Mouse (Mus musculus) myocyte (in vitro differentiated cells): Measurements from ENCODE around the gene Ank2. TPM values are rescaled to one million over a fixed set of nuclear protein-coding genes. Genes with fewer than 3 reads are reported as not detected.

Experiments used
- H3K27me3 ChIP-seq: one replicate; pipeline ENCODE4 v1.6.1; 2011; ENCODE audit not compliant: control insufficient read depth, insufficient read depth, insufficient read length
- H3K36me3 ChIP-seq: one replicate; pipeline ENCODE4 v1.6.1; 2011; ENCODE audit not compliant: control insufficient read depth, insufficient read depth
- H3K4me2 ChIP-seq: one replicate; pipeline ENCODE4 v1.6.1; 2011; ENCODE audit warnings: low read depth, control low read depth
- H3K4me3 ChIP-seq: one replicate; pipeline ENCODE4 v1.5.1; 2011; ENCODE audit warnings: mild to moderate bottlenecking, control low read depth, moderate library complexity
- H3K79me2 ChIP-seq: one replicate; pipeline ENCODE4 v1.6.1; 2011; ENCODE audit not compliant: control insufficient read depth, insufficient read depth
- H3ac ChIP-seq: one replicate; pipeline ENCODE4 v1.6.1; 2011; ENCODE audit not compliant: control insufficient read depth, insufficient read length
- CEBPB ChIP-seq: IDR thresholded peaks from 2 replicates; pipeline ENCODE4 v1.6.1; 2011; ENCODE audit warnings: mild to moderate bottlenecking, moderate library complexity; ENCODE audit not compliant: poor library complexity, insufficient read depth, severe bottlenecking
- E2F4 ChIP-seq: IDR thresholded peaks from one replicate; pipeline ENCODE4 v1.6.1; 2011; ENCODE audit warnings: mild to moderate bottlenecking, control low read depth, moderate library complexity; ENCODE audit not compliant: insufficient read depth
- MAX ChIP-seq: IDR thresholded peaks from one replicate; pipeline ENCODE4 v1.6.1; 2011; ENCODE audit warnings: low read depth, mild to moderate bottlenecking, control low read depth
- MYOD1 ChIP-seq, 3 experiments: IDR thresholded peaks; one replicate each; pipeline ENCODE4 v1.6.1; 2011; ENCODE audit warnings: control low read depth in 2 of 3, low read depth in 2 of 3, mild to moderate bottlenecking in 2 of 3, moderate library complexity in 1 of 3; ENCODE audit not compliant: insufficient read length in 2 of 3, control insufficient read depth in 1 of 3
- MYOG ChIP-seq, 3 experiments: IDR thresholded peaks; one replicate each; pipeline ENCODE4 v1.6.1; 2011; ENCODE audit warnings: control low read depth in 2 of 3, low read depth in 2 of 3, mild to moderate bottlenecking in 2 of 3; ENCODE audit not compliant: insufficient read length in 2 of 3, control insufficient read depth in 1 of 3, insufficient read depth in 1 of 3
- POLR2A ChIP-seq: IDR thresholded peaks from one replicate; pipeline ENCODE4 v1.6.1; 2011; ENCODE audit warnings: low read depth, mild to moderate bottlenecking, control low read depth, moderate library complexity; ENCODE audit not compliant: insufficient read length
- POLR2AphosphoS2 ChIP-seq: IDR thresholded peaks from one replicate; pipeline ENCODE4 v1.6.1; 2011; ENCODE audit warnings: low read depth, control low read depth; ENCODE audit not compliant: insufficient read length
- REST ChIP-seq: IDR thresholded peaks from one replicate; pipeline ENCODE4 v1.6.1; 2011; ENCODE audit warnings: mild to moderate bottlenecking, control low read depth, moderate library complexity; ENCODE audit not compliant: insufficient read depth, insufficient read length
- SRF ChIP-seq: IDR thresholded peaks from one replicate; pipeline ENCODE4 v1.6.1; 2011; ENCODE audit warnings: low read depth; ENCODE audit not compliant: control insufficient read depth, insufficient read length
- TCF12 ChIP-seq: IDR thresholded peaks from one replicate; pipeline ENCODE4 v1.6.1; 2011; ENCODE audit warnings: mild to moderate bottlenecking, control low read depth; ENCODE audit not compliant: poor library complexity, insufficient read depth, severe bottlenecking
- TCF3 ChIP-seq: IDR thresholded peaks from one replicate; pipeline ENCODE4 v1.6.1; 2011; ENCODE audit warnings: low read depth, control low read depth; ENCODE audit not compliant: insufficient read length
- USF1 ChIP-seq: IDR thresholded peaks from one replicate; pipeline ENCODE4 v1.6.1; 2011; ENCODE audit warnings: low read depth, mild to moderate bottlenecking, control low read depth, moderate library complexity
- polyA plus RNA-seq: library from polyadenylated mRNA; unstranded; fragments of >200 nt; fragmentation: generic; extraction: Trizol; gene quantifications from one replicate; pipeline ENCODE4 v1.2.1, GENCODE M21; 2012; ENCODE audit warnings: missing spikeins

Gene Ank2
- polyA plus RNA-seq, 1 experiment = 20.2 TPM

GRCm38 (mm10) chr3:127242234-127242810 is 256.8 kb downstream of the Ank2 start:
- Histone ChIP-seq H3K4me3 (no peak overlapping the region), H3K79me2 (no peaks in the 10 kb centered on the region), H3K27me3 (no peaks in the 10 kb centered on the region), H3ac (no peak overlapping the region), H3K36me3 (no peaks in the 10 kb centered on the region), H3K4me2 (no peak overlapping the region)
- no peak for TF ChIP-seq MYOG (IDR thresholded peaks at IDR 0.05; ENCODE audit: control insufficient read depth in 1 of 3, insufficient read depth in 1 of 3, insufficient read length in 2 of 3, low read depth in 2 of 3)
- no peak for TF ChIP-seq TCF12
- no peak for TF ChIP-seq CEBPB
- no peak for TF ChIP-seq MAX
- no peak for TF ChIP-seq POLR2AphosphoS2
- no peak for TF ChIP-seq POLR2A
- TF ChIP-seq MYOD1 (IDR thresholded peaks at IDR 0.05; ENCODE audit: control insufficient read depth in 1 of 3, insufficient read length in 2 of 3, low read depth in 2 of 3) = no peak
- no peak for TF ChIP-seq SRF
- no peak for TF ChIP-seq TCF3
- no peak for TF ChIP-seq E2F4
- TF ChIP-seq REST = no peak
- TF ChIP-seq USF1 = no peak

DNA sequence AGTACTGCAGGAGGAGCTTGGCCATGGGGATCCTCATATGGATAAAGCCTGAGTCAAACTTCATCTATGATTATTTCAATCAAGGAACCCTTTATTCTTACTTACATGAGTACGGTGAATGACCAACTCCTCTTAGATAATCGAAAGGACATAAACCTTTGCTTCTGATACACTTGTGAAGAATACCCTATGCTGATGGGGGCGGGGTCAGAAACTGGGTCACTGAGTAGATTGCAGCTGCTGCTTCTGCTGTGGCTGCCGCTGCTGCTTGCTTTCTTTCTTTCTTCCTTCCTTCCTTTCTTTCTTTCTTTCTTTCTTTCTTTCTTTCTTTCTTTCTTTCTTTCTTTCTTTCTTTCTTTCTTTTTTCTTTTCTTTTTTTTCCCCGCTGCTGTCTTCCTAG is 263.9 kb downstream of the Ank2 start:
- no peak for TF ChIP-seq TCF3
- no peak for TF ChIP-seq POLR2AphosphoS2
- TF ChIP-seq USF1 = no peak
- TF ChIP-seq CEBPB = no peak
- TF ChIP-seq TCF12 = no peak
- TF ChIP-seq E2F4 = no peak
- no peak for TF ChIP-seq SRF
- TF ChIP-seq POLR2A = no peak
- no peak overlapping the region for H3ac ChIP-seq
- H3K36me3 ChIP-seq = no peaks in the 10 kb centered on the region
- no peak overlapping the region for H3K4me2 ChIP-seq
- no peaks in the 10 kb centered on the region for H3K27me3 ChIP-seq
- no peak overlapping the region for H3K4me3 ChIP-seq
- H3K79me2 ChIP-seq = no peaks in the 10 kb centered on the region

DNA sequence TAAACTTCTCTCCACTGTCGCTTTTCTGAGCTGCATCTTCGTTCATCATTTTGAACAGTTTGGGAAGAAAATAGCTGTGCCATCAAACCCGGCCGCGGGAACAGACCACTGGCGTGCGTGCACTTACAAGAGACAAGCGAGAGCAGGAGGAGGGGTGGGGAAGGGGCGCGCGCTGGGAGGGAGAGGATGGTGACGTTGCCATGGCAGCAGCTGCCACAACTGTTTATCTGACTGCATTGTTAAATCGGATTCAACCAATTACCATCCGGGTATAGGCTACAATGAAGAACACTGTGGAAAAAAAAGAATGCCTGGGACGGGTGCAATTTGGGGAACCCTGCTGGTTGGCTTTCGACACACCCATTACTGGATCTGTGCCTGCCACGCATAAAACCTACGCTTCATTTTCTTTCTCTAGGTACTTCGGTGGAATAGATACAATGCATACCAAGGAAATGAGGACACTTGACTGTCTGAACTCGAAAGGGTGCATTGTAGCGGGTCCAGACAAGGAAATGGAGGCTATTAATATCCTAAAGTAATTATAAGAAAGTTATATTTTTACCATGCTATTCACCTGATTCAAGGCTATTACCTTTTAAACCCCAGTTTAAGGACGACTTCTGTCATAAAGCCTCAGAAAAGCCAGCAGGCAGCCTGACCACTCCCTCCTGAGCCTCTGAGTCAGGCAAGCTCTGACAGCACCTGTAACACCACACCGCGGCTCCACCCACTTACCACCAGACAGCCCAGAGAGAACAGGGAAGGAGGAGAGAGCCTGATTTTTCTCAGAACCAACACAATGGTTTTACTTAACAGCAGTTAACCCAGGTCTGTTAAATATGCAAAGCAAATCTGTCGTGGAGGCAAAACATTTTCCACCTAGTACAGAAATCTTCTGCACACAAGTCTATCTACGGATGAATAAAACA is 273.1 kb downstream of the Ank2 start:
- Histone ChIP-seq H3K79me2 (no peaks in the 10 kb centered on the region), H3ac (no peak overlapping the region), H3K36me3 (no peaks in the 10 kb centered on the region), H3K27me3 (no peaks in the 10 kb centered on the region), H3K4me3 (no peak overlapping the region), H3K4me2 (peak overlapping the region; percentile 55)
- TF ChIP-seq TCF12 (no peak), CEBPB (no peak), E2F4 (no peak), USF1 (no peak), REST (no peak), POLR2A (no peak), MYOG (IDR thresholded peaks at IDR 0.05; ENCODE audit: control insufficient read depth in 1 of 3, insufficient read depth in 1 of 3, insufficient read length in 2 of 3, low read depth in 2 of 3) (no peak), POLR2AphosphoS2 (no peak), TCF3 (no peak), MYOD1 (IDR thresholded peaks at IDR 0.05; ENCODE audit: control insufficient read depth in 1 of 3, insufficient read length in 2 of 3, low read depth in 2 of 3) (no peak), MAX (no peak), SRF (no peak)

DNA sequence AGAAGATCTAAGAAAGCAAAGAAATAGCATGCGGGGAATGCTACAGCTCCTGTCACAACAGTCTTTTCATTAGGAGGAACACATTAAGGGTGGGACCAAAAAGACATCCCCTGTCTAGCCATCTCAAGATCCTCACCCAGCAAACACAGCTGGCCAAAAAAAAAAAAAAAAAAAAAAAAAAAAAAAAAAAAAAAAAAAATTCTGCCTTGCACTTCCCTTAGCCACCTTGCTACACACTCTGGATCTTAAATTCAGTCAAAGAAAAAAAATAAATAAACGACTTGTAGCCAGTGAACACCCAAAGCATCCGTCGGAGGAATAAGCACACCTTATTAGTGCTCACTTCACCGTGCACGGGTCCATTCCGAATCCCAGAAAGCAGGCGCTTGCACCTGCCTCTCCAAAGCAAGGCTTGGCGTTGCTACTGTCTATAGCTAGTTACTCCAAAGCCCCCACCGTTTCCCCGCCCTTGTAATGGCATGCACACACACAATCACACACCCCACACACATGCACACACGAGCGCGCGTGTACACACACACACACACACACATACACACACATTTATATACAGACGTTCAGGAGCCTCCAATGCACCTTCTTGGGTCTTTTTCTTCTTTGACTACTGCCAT is 273.9 kb downstream of the Ank2 start:
- Histone ChIP-seq H3K4me2 (peak overlapping the region; percentile 55), H3ac (no peak overlapping the region), H3K27me3 (no peaks in the 10 kb centered on the region), H3K79me2 (no peaks in the 10 kb centered on the region), H3K36me3 (no peaks in the 10 kb centered on the region), H3K4me3 (no peak overlapping the region)
- TF ChIP-seq SRF (no peak), USF1 (no peak), E2F4 (no peak), TCF3 (no peak), MYOG (IDR thresholded peaks at IDR 0.05; ENCODE audit: control insufficient read depth in 1 of 3, insufficient read depth in 1 of 3, insufficient read length in 2 of 3, low read depth in 2 of 3) (no peak), MYOD1 (IDR thresholded peaks at IDR 0.05; ENCODE audit: control insufficient read depth in 1 of 3, insufficient read length in 2 of 3, low read depth in 2 of 3) (no peak), CEBPB (no peak), TCF12 (no peak), REST (no peak), MAX (no peak)
